Mouse (Mus musculus) stomach, embryonic 14.5 days (tissue): ENCODE results near the gene Fam53a. TPM values are rescaled to one million over a fixed set of nuclear protein-coding genes. Genes with fewer than 3 reads are reported as not detected.

ENCODE experiments used
- ATAC-seq: fragments of 200-750 bp; cut with Nextera tagmentation; 2 replicates; pipeline ENCODE4 v1.8.0; 2017; ENCODE audit warnings: low read depth, moderate TSS enrichment; ENCODE audit not compliant: insufficient number of reproducible peaks, insufficient read depth, low FRiP score
- H3K27ac ChIP-seq: fragments of 300-500 bp; sonication (generic); 2 replicates; pipeline ENCODE4 v1.5.1; 2014; ENCODE audit warnings: mild to moderate bottlenecking, low read length, moderate library complexity, mixed read lengths
- H3K27me3 ChIP-seq: fragments of 300-500 bp; sonication (generic); 2 replicates; pipeline ENCODE4 v1.6.1; 2014; ENCODE audit warnings: low read length, control low read depth, mixed read lengths; ENCODE audit not compliant: control insufficient read depth, insufficient read depth
- H3K36me3 ChIP-seq: fragments of 300-500 bp; sonication (generic); 2 replicates; pipeline ENCODE4 v1.6.1; 2014; ENCODE audit warnings: mild to moderate bottlenecking, control low read depth, low read length, moderate library complexity, mixed read lengths; ENCODE audit not compliant: control insufficient read depth, insufficient read depth
- H3K4me1 ChIP-seq: fragments of 300-500 bp; sonication (generic); 2 replicates; pipeline ENCODE4 v1.6.1; 2014; ENCODE audit warnings: low read length, control low read depth, mixed read lengths; ENCODE audit not compliant: control insufficient read depth, insufficient read depth
- H3K4me2 ChIP-seq: fragments of 300-500 bp; sonication (generic); replicated peaks from 2 replicates; pipeline ENCODE4 v1.6.1; 2014; ENCODE audit warnings: low read depth, low read length, control low read depth
- H3K4me3 ChIP-seq: fragments of 300-500 bp; sonication (generic); 2 replicates; pipeline ENCODE4 v1.5.1; 2014; ENCODE audit warnings: low read depth, low read length, control low read depth
- H3K9ac ChIP-seq: fragments of 300-500 bp; sonication (generic); replicated peaks from 2 replicates; pipeline ENCODE4 v1.6.1; 2014; ENCODE audit warnings: low read depth, mild to moderate bottlenecking, control low read depth, low read length, moderate library complexity, mixed read lengths
- H3K9me3 ChIP-seq: fragments of 300-500 bp; sonication (generic); 2 replicates; pipeline ENCODE4 v1.6.1; 2016; ENCODE audit warnings: low read depth, low read length, control low read depth; ENCODE audit not compliant: control insufficient read depth
- WGBS: fragments of 180-500 bp; shearing (Covaris S2); extraction: QIAGEN DNeasy Blood & Tissue Kit; methylation state at CpG from one replicate; pipeline ENCODE4 v1.1.7; 2014; 5-methylcytosine and 5-hydroxymethylcytosine counted together
- polyA plus RNA-seq: library from polyadenylated mRNA; unstranded; fragments of >200 nt; fragmentation: Nextera tagmentation; extraction: Ambion mirVana; gene quantifications from 2 replicates; pipeline ENCODE4 v1.2.1, GENCODE M21; 2014

Gene Fam53a
- polyA plus RNA-seq, 1 experiment from 2014 or later: 66.0 TPM

- Histone ChIP-seq H3K9me3 (no peaks in the 10 kb centered on the region), H3K36me3 (no peaks in the 10 kb centered on the region), H3K4me3 (peak overlapping the region; percentile 53; the same call in 1 of the 2 replicates), H3K27me3 (no peaks in the 10 kb centered on the region), H3K4me1 (peaks cover 15% of the 10 kb centered on the region; the same call in 1 of the 2 replicates), H3K9ac (0 out of 2 replicates have a peak overlapping the region, but pooled peaks have one; percentile 21), H3K27ac (peak overlapping the region; percentile 33; the same call in 1 of the 2 replicates), H3K4me2 (peak overlapping the region; percentile 65)
- no peak for ATAC-seq
- WGBS: 24% methylated on average over 4 of the region's 4 CpGs
Observed at GRCm38 (mm10) chr5:33627968-33628367, 1.5 kb downstream of the Fam53a start.

DNA sequence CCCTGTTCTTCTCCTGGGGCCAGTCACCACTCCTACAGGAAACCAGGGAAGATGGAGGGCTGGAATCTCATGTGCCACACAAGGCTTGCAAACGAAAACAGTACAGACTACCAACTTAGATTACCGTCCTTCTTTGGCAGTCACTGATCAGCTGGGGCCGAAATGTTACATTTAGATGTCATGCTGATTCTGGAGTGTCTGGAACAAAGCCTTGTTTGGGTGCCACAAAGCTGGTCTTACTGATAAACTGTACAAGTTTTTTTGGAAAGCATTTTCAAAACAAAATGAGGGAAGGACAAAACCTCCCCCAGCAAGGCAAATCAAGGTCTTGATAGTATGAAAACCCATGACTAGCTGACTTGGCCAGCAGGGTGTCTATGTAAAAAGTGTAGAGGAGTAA lies 5.7 kb downstream of the Fam53a start:
- Histone ChIP-seq H3K4me2 (no peak overlapping the region), H3K27ac (no peak overlapping the region), H3K36me3 (no peaks in the 10 kb centered on the region), H3K9me3 (no peaks in the 10 kb centered on the region), H3K9ac (no peak overlapping the region), H3K27me3 (no peaks in the 10 kb centered on the region), H3K4me3 (no peak overlapping the region), H3K4me1 (peaks cover 8% of the 10 kb centered on the region; the same call in 1 of the 2 replicates)
- no peak for ATAC-seq
- 75% methylated on average over 3 of the region's 3 CpGs for WGBS

DNA sequence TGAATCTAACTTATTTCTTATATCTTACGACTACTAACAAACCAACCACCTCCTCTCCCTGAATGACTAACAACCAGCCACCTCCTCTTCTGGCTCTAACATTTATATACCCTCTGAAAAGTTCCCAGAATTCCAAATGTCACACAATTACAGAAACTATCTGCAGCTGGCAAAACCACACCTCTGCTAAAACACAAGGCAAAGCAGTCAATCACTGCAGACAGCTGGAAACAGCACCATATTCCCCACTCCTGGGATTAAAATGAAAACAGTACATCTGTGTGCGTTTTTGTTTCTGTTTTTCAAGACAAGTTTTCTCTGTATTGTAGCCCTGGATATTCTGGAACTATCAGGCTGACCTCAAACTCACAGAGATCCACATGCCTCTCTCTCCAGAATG lies 6.8 kb downstream of the Fam53a start:
- no peak overlapping the region for H3K4me3 ChIP-seq
- no peak for ATAC-seq
- H3K4me1 ChIP-seq: 0 out of 2 replicates have a peak, but pooled peaks cover under 1% of the 10 kb centered on the region
- H3K4me2 ChIP-seq: no peak overlapping the region
- H3K9ac ChIP-seq: no peak overlapping the region
- H3K27me3 ChIP-seq: no peaks in the 10 kb centered on the region
- no peak overlapping the region for H3K27ac ChIP-seq
- H3K36me3 ChIP-seq: no peaks in the 10 kb centered on the region
- H3K9me3 ChIP-seq: no peaks in the 10 kb centered on the region
- WGBS: 89% methylated on average over 2 of the region's 2 CpGs

DNA sequence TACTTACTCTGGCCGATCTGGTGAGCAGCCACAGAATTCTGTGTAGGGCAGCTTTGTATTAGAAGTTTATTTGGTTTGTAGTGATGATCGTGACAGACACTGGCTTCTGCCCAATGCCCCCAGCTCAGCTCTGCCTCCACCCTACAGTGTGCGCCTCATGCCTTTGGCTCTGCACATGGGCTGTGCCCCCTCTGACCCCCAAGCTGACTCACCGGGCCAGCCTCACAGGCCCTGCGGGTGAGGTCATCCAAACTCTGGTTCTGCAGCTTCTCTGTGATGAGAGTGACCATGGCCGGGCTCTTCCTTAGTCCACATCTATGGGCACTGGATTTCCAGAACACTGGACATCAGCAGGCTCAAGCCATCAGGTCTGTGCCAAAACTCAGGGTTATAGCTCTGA lies 15.0 kb downstream of the Fam53a start:
- no peak for ATAC-seq
- H3K9ac ChIP-seq: no peak overlapping the region
- peaks cover 14% of the 10 kb centered on the region for H3K36me3 ChIP-seq
- no peaks in the 10 kb centered on the region for H3K9me3 ChIP-seq
- H3K27ac ChIP-seq: no peak overlapping the region
- no peaks in the 10 kb centered on the region for H3K4me1 ChIP-seq
- WGBS: 88% methylated on average over 6 of the region's 6 CpGs
- H3K4me2 ChIP-seq: no peak overlapping the region
- no peaks in the 10 kb centered on the region for H3K27me3 ChIP-seq
- no peak overlapping the region for H3K4me3 ChIP-seq

DNA sequence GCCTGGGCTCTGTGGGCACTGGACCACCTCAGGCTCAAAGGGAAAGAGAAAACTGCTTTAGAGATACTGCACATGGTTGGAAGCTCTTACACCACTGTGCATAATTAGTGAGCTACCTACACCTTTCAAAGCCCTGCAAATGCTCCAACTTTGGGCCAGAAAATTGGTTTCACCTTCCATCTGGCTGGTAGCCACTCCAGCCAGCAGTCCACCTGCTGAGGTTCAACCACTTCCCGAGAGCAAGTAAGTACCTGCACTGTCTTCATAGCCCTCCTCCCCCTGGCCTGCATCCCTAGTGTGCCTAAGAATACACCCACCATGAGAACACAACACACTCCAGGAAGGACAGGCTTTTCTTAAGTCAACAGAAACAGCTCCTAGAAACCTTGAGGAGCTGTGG lies 17.6 kb downstream of the Fam53a start:
- H3K36me3 ChIP-seq: peaks cover 40% of the 10 kb centered on the region
- H3K9me3 ChIP-seq: no peaks in the 10 kb centered on the region
- H3K4me2 ChIP-seq: no peak overlapping the region
- WGBS: 93% methylated on average over 1 of the region's 1 CpGs
- no peak overlapping the region for H3K4me3 ChIP-seq
- H3K4me1 ChIP-seq: no peaks in the 10 kb centered on the region
- ATAC-seq: no peak
- no peaks in the 10 kb centered on the region for H3K27me3 ChIP-seq
- H3K27ac ChIP-seq: no peak overlapping the region
- no peak overlapping the region for H3K9ac ChIP-seq

GRCm38 (mm10) chr5:33609226-33609625 lies 20.2 kb downstream of the Fam53a start:
- Histone ChIP-seq H3K4me1 (no peaks in the 10 kb centered on the region), H3K36me3 (peaks cover 41% of the 10 kb centered on the region), H3K4me2 (no peak overlapping the region), H3K27ac (no peak overlapping the region), H3K9ac (no peak overlapping the region), H3K4me3 (no peak overlapping the region), H3K9me3 (no peaks in the 10 kb centered on the region), H3K27me3 (no peaks in the 10 kb centered on the region)
- ATAC-seq: no peak
- WGBS: 68% methylated on average over 1 of the region's 1 CpGs

DNA sequence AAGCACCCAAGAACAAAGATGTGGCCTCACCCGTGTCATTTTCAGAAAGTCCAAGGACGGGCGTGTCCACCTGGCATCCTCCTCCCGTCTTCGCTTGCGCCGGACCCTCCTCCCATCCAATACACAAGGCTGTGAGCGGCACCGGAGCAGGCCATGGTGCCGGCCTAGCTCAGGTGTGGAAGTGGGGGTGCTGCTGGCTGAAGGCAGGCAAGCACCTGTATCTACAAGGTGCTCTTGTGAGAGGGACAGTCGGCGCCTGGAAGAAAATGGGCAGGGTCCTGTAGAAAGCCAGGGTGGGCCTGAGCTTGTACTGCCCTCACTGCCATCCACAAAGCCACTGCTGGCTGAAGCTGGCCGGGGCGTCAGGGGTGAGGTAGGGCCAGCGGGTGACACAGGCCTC lies 22.0 kb downstream of the Fam53a start:
- Histone ChIP-seq H3K27ac (no peak overlapping the region), H3K9me3 (no peaks in the 10 kb centered on the region), H3K27me3 (no peaks in the 10 kb centered on the region), H3K4me2 (no peak overlapping the region), H3K36me3 (peaks cover 44% of the 10 kb centered on the region), H3K4me3 (no peak overlapping the region), H3K4me1 (no peaks in the 10 kb centered on the region), H3K9ac (no peak overlapping the region)
- ATAC-seq: no peak
- 94% methylated on average over 15 of the region's 15 CpGs for WGBS

DNA sequence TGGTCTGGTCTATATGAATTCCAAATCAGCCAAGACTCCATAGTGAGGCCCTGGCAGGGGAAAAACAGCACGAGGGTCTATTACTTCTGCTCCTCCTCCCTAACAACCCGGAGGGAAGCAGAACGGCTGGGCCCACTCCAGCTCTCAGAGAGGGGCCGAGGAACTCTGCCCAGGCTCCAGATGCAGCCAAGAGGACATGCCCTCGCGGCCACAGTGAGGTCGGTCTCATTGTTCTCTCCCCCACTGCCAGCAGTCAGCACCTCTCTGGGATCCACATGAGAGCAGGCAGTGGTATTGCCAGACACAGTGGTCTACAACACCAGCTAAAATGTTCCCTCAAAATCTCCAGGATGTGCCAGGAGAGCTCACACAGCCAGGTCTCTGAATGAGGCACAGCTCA lies 22.8 kb downstream of the Fam53a start:
- no peak overlapping the region for H3K4me3 ChIP-seq
- no peak overlapping the region for H3K9ac ChIP-seq
- no peak for ATAC-seq
- no peaks in the 10 kb centered on the region for H3K27me3 ChIP-seq
- no peaks in the 10 kb centered on the region for H3K9me3 ChIP-seq
- H3K4me2 ChIP-seq: no peak overlapping the region
- 75% methylated on average over 7 of the region's 7 CpGs for WGBS
- H3K36me3 ChIP-seq: peaks cover 44% of the 10 kb centered on the region
- no peaks in the 10 kb centered on the region for H3K4me1 ChIP-seq
- no peak overlapping the region for H3K27ac ChIP-seq

DNA sequence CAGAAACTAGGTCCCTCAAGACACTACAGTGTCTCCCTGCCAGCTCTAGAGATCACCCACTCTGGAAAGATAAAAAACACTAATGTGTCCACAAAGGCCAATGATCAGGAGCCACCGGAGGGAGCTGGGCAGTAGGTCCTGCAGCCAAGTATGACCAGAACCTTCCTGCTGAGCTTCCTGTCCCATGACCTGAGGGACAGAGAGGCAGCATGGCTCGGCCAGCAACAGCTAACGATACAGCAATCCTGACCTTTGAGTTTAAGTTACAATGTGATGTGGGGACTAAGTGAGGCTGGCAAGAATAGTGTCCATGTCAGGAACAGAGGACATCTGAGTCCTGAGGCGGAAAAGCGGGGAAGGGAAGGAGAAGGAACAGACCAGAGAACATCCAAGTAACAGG lies 24.1 kb downstream of the Fam53a start:
- Histone ChIP-seq H3K9me3 (no peaks in the 10 kb centered on the region), H3K27ac (no peak overlapping the region), H3K27me3 (no peaks in the 10 kb centered on the region), H3K4me3 (no peak overlapping the region), H3K4me1 (no peaks in the 10 kb centered on the region), H3K36me3 (peaks cover 45% of the 10 kb centered on the region), H3K4me2 (no peak overlapping the region), H3K9ac (no peak overlapping the region)
- WGBS: 85% methylated on average over 5 of the region's 5 CpGs
- ATAC-seq: no peak
